ENCODE assay signal across 8 mouse cellular contexts in genomic region chr2:169621201-169621710, GRCm38 (mm10). TPM values are rescaled to one million over a fixed set of nuclear protein-coding genes. Genes with fewer than 3 reads are reported as not detected.
DNase-seq lines count a peak whose midpoint lies in the region; ATAC-seq and TF ChIP-seq lines count a peak whose summit lies in the region.

No protein-coding gene starts in this region.

- H3K9me3 ChIP-seq in forebrain, embryonic 16.5 days (ENCODE audit: control insufficient read depth, low read length), result no peaks in the 10 kb centered on the region
- no peaks in the 10 kb centered on the region for H3K9me3 ChIP-seq in forebrain, embryonic 12.5 days
- no peaks in the 10 kb centered on the region for H3K9me3 ChIP-seq in heart, postnatal 0 days (replicated peaks; ENCODE audit: control insufficient read depth, low read length)
- no peaks in the 10 kb centered on the region for H3K9me3 ChIP-seq in neural tube, embryonic 15.5 days (replicated peaks)

- H3K9ac ChIP-seq in forebrain, embryonic 16.5 days (replicated peaks; ENCODE audit: low read depth, low read length), result no peak overlapping the region
- no peak overlapping the region for H3K9ac ChIP-seq in forebrain, embryonic 12.5 days
- no peak overlapping the region for H3K9ac ChIP-seq in heart, postnatal 0 days (replicated peaks; ENCODE audit: low read depth, low read length)
- H3K9ac ChIP-seq in neural tube, embryonic 15.5 days (replicated peaks), result peak overlapping the region; percentile 3; the same call in 1 of the 2 replicates

- no peak for TF ChIP-seq EP300 in heart, postnatal 0 days (IDR thresholded peaks at IDR 0.05; ENCODE audit: low read depth)

- no peak overlapping the region for H3K4me3 ChIP-seq in forebrain, embryonic 16.5 days (replicated peaks; ENCODE audit: low read length)
- no peak overlapping the region for H3K4me3 ChIP-seq in forebrain, embryonic 12.5 days (replicated peaks)
- no peak overlapping the region for H3K4me3 ChIP-seq in heart, postnatal 0 days (ENCODE audit: low read depth, low read length)
- peak overlapping the region; percentile 23 for H3K4me3 ChIP-seq in neural tube, embryonic 15.5 days (replicated peaks)

- TF ChIP-seq CTCF in heart, postnatal 0 days (IDR thresholded peaks at IDR 0.05; ENCODE audit: low read depth), result peak; percentile 43

- no peaks in the 10 kb centered on the region for H3K36me3 ChIP-seq in forebrain, embryonic 16.5 days (ENCODE audit: control insufficient read depth, insufficient read depth)
- H3K36me3 ChIP-seq in forebrain, embryonic 12.5 days (replicated peaks), result no peaks in the 10 kb centered on the region
- no peaks in the 10 kb centered on the region for H3K36me3 ChIP-seq in heart, postnatal 0 days (replicated peaks; ENCODE audit: control insufficient read depth, insufficient read depth, low read length)
- H3K36me3 ChIP-seq in neural tube, embryonic 15.5 days, result no peaks in the 10 kb centered on the region

- H3K27ac ChIP-seq in forebrain, embryonic 16.5 days (ENCODE audit: low read length), result no peak overlapping the region
- no peak overlapping the region for H3K27ac ChIP-seq in forebrain, embryonic 12.5 days
- no peak overlapping the region for H3K27ac ChIP-seq in heart, postnatal 0 days (ENCODE audit: low read depth)
- H3K27ac ChIP-seq in neural tube, embryonic 15.5 days (replicated peaks), result peak overlapping the region; percentile 34; the same call in 1 of the 2 replicates

- WGBS in forebrain, embryonic 16.5 days, result 48% methylated on average over 15 of the region's 15 CpGs
- WGBS in forebrain, embryonic 12.5 days, result 58% methylated on average over 15 of the region's 15 CpGs
- 36% methylated on average over 15 of the region's 15 CpGs for WGBS in heart, postnatal 0 days
- 3% methylated on average over 15 of the region's 15 CpGs for WGBS in neural tube, embryonic 15.5 days

- peak overlapping the region; percentile 16; the same call in 1 of the 2 replicates for H3K4me2 ChIP-seq in forebrain, embryonic 16.5 days (ENCODE audit: low read length)
- H3K4me2 ChIP-seq in forebrain, embryonic 12.5 days, result no peak overlapping the region
- H3K4me2 ChIP-seq in heart, postnatal 0 days (ENCODE audit: low read depth, low read length), result peak overlapping the region; percentile 45
- peak overlapping the region; percentile 56 for H3K4me2 ChIP-seq in neural tube, embryonic 15.5 days

- ATAC-seq in forebrain, embryonic 16.5 days, result no peak
- ATAC-seq in forebrain, embryonic 12.5 days (ENCODE audit: low FRiP score), result no peak
- ATAC-seq in heart, postnatal 0 days (ENCODE audit: insufficient read depth, low read depth), result no peak
- ATAC-seq in neural tube, embryonic 15.5 days (ENCODE audit: low FRiP score), result peak; percentile 69

- peak; percentile 35 for DNase-seq in R1 (ENCODE audit: low read depth, low spot score)
- peak; percentile 44 for DNase-seq in heart, postnatal 0 days (ENCODE audit: low spot score)
- peak; percentile 53 to 56 for DNase-seq in kidney, postnatal 36 days
- no peak for DNase-seq in layer of hippocampus, adult 11-12 months (ENCODE audit: low spot score)
- DNase-seq in thymus, postnatal 25 days, result no peak

- H3K27me3 ChIP-seq in forebrain, embryonic 16.5 days (replicated peaks; ENCODE audit: control insufficient read depth, insufficient read depth, low read length), result no peaks in the 10 kb centered on the region
- H3K27me3 ChIP-seq in forebrain, embryonic 12.5 days, result no peaks in the 10 kb centered on the region
- H3K27me3 ChIP-seq in heart, postnatal 0 days (ENCODE audit: control insufficient read depth, insufficient read depth, low read length), result no peaks in the 10 kb centered on the region
- H3K27me3 ChIP-seq in neural tube, embryonic 15.5 days (replicated peaks), result no peaks in the 10 kb centered on the region

- peaks cover 6% of the 10 kb centered on the region for H3K4me1 ChIP-seq in forebrain, embryonic 16.5 days (replicated peaks; ENCODE audit: control insufficient read depth, insufficient read depth, low read length)
- H3K4me1 ChIP-seq in forebrain, embryonic 12.5 days, result peaks cover 4% of the 10 kb centered on the region; the same call in 1 of the 2 replicates
- H3K4me1 ChIP-seq in heart, postnatal 0 days (ENCODE audit: control insufficient read depth, insufficient read depth), result peaks cover 10% of the 10 kb centered on the region; the same call in 1 of the 2 replicates
- H3K4me1 ChIP-seq in neural tube, embryonic 15.5 days, result peaks cover 12% of the 10 kb centered on the region

RNA-seq across cellular contexts. Expression of gene Tshz2, which starts 11.6 kb away (rescaled TPM):
- polyA plus RNA-seq in forebrain, embryonic 16.5 days (2015; fragmentation: Nextera tagmentation; extraction: Ambion mirVana), result 6.1 and 12.0 TPM in 2 replicates
- polyA plus RNA-seq in forebrain, embryonic 12.5 days (2016; fragmentation: Nextera tagmentation; extraction: Ambion mirVana), result 8.4 TPM in 2 replicates
- 4.0 and 7.8 TPM in 2 replicates for total RNA-seq in heart, postnatal 0 days (2014; rRNA removed; ENCODE audit: low replicate concordance)
- 2.5 and 2.8 TPM in 2 replicates for polyA plus RNA-seq in heart, postnatal 0 days (2015; fragmentation: Nextera tagmentation; extraction: Ambion mirVana)
- polyA plus RNA-seq in neural tube, embryonic 15.5 days (2015; fragmentation: Nextera tagmentation; extraction: Ambion mirVana), result 40.1 and 50.4 TPM in 2 replicates

RNA-seq across cellular contexts. Expression of gene Gm11011, which starts 33.7 kb away (rescaled TPM):
- polyA plus RNA-seq in forebrain, embryonic 16.5 days (2015; fragmentation: Nextera tagmentation; extraction: Ambion mirVana), result not detected in 2 replicates
- polyA plus RNA-seq in forebrain, embryonic 12.5 days (2016; fragmentation: Nextera tagmentation; extraction: Ambion mirVana), result not detected in 2 replicates
- not detected in 2 replicates for total RNA-seq in heart, postnatal 0 days (2014; rRNA removed; ENCODE audit: low replicate concordance)
- not detected in 2 replicates for polyA plus RNA-seq in heart, postnatal 0 days (2015; fragmentation: Nextera tagmentation; extraction: Ambion mirVana)
- polyA plus RNA-seq in neural tube, embryonic 15.5 days (2015; fragmentation: Nextera tagmentation; extraction: Ambion mirVana), result not detected in 2 replicates

Comparison
In these comparisons a context has a peak if more than half of its experiments do, and no peak if none do; other contexts are left out.
1. DNase-seq: peak in R1 (single experiment), heart, postnatal 0 days (single experiment) and kidney, postnatal 36 days (2 of 2); none in layer of hippocampus, adult 11-12 months (single experiment) and thymus, postnatal 25 days (single experiment).